Mouse (Mus musculus) bone marrow macrophage, adult 2 months (primary cell): ENCODE results near the gene Zdhhc5.

Experiments used
- CTCF ChIP-seq: IDR thresholded peaks from 2 replicates; pipeline ENCODE4 v1.5.1; 2012; ENCODE audit warnings: low read depth, mild to moderate bottlenecking, low read length, moderate library complexity
- POLR2A ChIP-seq: IDR thresholded peaks from 2 replicates; pipeline ENCODE4 v1.6.1; 2012; ENCODE audit warnings: mild to moderate bottlenecking, low read depth, low read length, borderline replicate concordance

DNA sequence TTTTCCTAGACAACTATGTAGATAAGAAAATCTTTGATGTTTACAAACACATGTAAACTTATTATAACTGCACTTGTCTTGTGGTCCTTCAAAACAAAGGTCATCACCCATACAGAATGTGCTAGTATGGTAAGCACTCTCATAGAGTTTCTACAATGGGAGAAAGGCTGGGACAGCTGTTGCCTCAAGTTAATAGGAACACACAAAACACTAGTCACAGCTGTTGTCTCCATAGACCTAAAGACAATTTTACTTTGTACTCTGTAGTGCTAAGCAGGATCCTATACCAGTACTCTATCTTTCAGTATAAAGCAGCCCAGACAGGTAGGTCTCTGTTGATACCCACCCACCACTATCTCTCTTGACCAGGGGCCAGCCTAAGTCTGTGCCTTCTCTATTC is 74.1 kb downstream of the Zdhhc5 start:
- TF ChIP-seq CTCF (no peak), POLR2A (no peak)
